Mouse (Mus musculus) layer of hippocampus, postnatal 25 days (tissue): ENCODE measurements around the gene Malrd1. TPM values are rescaled to one million over a fixed set of nuclear protein-coding genes. Genes with fewer than 3 reads are reported as not detected.
"Not testable (repeated sequence)": the region's sequence is repeated elsewhere in the genome, so short reads cannot be mapped to it uniquely, and the experiment has no call there.

ENCODE experiments used
- DNase-seq, 2 experiments: peaks; one replicate each; pipeline ENCODE4 v3.0.0; 2022; ENCODE audit warnings: mixed read lengths in 2 of 2, low spot score in 1 of 2; ENCODE audit errors: extremely low spot score in 1 of 2
- total RNA-seq, 2 experiments: library from RNA; stranded (reverse); gene quantifications; 2 replicates each; pipeline ENCODE4 v1.2.3; 2021

Gene Malrd1
- not detected for total RNA-seq

GRCm38 (mm10) chr2:15526241-15526924 is at the start of gene Malrd1:
TSS of gene Malrd1 (plus strand) at chr2:15526479.
- no peak for DNase-seq

DNA sequence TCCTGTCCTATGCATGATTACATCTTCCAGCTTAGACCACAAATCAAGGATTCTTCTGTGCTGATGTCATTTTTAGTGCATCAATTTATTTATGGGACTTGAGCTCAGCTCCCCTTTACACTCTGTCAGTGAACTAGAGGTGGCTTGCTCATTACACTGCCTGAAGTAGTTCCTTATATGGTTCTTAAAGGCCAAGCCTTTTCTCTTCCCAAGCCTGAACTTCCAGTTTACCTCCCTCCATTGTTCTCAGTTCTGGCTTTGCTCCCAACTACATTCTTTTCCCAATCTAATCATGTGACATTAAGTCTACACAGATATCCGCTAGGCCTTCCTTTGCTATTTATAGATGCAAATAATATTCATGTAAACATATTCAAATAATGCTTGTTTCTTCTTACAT is 12.4 kb downstream of the Malrd1 start:
- no peak for DNase-seq

- DNase-seq, result no peak
These were observed 87.2 kb downstream of the Malrd1 start for GRCm38 (mm10) chr2:15613327-15613948.

- no peak for DNase-seq
These were observed 87.7 kb downstream of the Malrd1 start for GRCm38 (mm10) chr2:15614026-15614425.

DNA sequence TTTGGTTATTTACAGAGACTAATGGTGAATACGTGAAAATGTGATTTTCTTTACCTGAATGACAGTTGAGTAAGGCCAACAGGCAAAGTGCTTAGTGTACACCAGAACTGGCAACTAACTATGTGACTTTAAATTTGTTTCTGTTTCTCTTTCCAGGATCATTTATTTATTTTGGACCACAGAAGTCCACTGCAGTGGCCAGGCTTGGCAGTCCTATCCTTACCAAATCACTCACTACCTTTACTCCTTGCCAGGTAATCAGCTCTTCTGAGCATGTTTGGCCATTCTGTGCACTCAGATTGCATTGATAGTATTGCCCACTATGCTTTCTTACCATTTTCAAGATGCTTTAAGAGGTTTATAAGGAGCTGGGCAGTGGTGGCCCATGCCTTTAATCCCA is 109.5 kb downstream of the Malrd1 start:
- DNase-seq, result no peak

- no peak for DNase-seq
These were observed 117.6 kb downstream of the Malrd1 start for GRCm38 (mm10) chr2:15643864-15644263.

GRCm38 (mm10) chr2:15656388-15656787 is 130.1 kb downstream of the Malrd1 start:
- DNase-seq, result no peak

GRCm38 (mm10) chr2:15702977-15703376 is 176.7 kb downstream of the Malrd1 start:
- DNase-seq, result no peak

DNA sequence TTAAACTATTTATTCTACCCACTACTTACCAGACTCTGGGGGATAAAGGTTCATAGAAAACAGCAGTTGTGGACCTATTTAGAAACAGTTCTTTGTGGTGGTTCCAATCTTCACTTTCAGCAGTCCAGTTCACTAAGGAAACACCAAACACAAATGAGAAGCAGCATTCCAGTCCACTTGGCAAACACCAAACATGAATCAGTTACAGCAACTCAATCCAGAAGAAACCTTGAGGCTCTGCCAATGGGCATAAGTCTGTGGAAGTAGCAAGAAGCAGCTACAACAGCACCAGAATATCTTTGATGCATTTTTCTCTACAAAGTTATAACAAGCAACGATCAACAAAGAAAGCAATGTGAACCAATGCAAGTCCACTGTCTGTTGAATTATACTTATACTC is 214.7 kb downstream of the Malrd1 start:
- DNase-seq, result no peak

DNA sequence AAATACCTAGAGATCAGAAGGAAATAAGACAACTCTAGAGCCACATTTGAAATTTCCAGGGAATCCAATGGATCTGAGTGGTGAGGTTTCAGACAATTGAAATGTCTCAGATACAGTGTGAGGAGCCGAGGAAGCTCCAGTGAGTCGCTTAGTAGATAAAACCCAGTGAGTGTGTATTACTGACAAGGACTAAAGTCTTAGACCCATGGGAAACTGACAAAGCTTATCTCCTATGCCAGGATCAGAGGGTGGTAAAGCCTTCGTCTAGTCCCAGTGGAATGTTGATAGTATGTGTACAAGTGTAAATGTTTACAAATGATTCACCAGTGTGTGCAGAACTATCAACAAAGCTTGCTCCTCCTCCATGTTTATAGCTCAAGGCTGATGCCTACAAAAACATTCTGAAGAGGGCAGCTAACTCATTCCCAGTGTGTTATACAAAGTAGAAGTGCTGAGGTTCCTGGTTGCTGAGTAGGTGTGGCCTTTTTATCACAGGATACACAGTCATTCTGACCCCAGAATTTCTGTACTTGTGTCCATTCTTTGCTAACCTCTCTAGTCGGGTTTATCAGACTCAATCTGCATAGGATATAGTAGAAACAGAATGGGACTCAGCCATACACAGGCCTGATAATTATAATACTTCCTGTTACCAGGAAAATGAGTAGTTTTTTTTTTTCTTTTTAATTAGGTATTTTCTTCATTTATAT is 218.9 kb downstream of the Malrd1 start:
- DNase-seq, result no peak

DNA sequence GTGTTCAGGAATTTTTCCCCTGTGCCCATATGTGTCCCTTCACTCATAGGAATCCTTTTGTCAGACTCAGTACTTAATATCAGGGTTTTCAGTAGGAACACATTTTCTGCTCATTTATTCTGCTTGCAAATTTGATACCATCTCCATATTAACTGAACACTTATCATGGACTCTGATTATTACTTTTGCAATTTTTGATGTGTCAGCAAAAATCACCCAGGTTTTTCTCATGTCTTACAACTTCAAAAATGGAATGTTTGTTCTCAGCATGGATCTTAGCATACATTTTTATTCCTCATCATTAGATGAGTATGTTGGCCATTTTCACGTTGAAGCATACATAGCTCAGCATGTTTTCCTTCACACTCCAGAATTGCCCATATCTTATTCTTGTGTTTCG is 258.5 kb downstream of the Malrd1 start:
- DNase-seq, result no peak

DNA sequence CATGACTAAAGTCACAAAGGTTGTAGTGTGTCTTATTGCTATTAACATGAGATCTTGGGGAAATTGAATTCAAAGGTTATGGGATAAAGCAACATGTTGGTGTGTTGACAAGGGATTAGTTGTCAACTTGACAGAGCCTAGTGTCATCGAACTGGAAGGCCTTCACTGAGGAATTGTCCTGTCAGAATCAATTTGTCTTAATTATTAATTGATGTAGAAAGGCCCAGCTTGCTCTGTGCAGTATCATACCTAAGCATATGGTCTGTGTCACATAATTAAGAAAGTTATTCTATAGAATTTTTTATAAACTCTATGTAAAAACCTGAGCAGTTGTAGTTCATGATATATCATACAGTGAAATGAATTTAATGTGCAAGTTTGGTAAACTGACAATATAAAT is 289.4 kb downstream of the Malrd1 start:
- DNase-seq, result no peak

DNA sequence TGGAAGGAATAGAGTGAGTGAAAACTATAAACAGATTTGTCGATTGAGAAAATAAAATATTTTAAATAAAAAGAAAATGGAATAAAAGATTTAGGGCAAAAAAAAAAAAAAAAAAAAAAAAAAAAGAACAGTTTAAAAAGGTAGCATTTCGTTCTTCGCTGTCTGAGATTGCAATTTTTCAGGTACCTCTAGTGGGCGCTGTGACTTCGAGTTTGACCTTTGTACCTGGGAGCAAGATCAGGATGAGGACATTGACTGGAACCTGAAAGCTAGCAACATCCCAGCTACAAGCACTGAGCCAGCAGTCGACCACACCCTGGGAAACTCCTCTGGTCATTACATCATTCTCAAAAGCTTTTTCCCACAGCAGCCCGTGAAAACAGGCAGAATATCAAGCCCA is 343.1 kb downstream of the Malrd1 start:
- DNase-seq, result peak in 1 of 2 experiments; percentile 2

DNA sequence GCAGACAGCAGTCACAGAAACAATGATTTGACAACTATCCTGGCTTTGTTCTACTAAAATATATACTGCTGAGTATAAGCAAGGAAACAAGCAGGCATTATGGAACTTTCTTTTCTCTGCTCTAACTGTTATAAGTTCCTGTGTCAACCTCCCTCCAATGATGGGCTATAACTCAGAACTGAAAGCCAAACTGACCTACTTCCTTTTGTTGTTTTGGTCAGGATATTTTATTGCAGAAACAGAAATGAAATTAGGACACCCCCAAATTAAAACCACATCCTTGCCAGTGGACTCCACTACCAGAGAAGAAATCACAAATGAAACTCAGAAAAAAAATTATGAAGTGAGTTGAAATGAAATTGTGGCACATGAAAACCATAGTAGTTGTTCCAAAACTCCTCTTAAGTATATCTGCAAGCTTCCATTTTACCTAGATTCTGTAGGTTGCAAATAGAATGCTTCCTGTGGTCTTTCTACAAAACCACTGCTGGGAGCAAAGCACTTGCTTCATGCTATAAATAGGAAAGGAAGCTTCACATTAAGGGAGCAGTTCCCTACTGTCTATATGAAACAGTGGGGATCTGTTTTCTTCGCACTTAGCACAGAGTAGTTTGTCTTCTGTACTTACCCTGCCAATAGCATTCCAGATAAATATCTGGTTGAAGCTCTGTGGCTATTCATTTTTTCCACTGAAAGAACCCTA is 367.3 kb downstream of the Malrd1 start:
- no peak for DNase-seq

DNA sequence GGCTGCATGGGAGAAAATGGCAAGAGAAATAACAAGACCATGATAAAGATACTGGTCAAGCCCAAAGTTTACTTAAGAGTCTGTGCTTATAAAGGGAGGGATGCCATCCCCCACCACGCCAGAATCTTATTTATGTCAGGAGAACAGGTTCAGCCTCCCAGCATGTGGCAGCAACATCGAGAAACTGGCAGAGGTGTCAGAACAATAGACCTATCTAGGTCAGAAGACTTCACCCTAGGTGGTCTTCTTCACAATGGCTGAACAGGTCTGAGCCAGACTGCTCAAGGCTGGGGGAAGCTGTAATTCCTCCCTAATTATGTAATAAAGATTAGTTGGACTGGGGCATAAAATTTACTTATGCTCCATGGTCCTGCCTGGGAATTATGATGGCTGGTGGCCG is 399.2 kb downstream of the Malrd1 start:
- DNase-seq, result no peak

- DNase-seq, result no peak
These were observed 399.8 kb downstream of the Malrd1 start for GRCm38 (mm10) chr2:15926041-15926440.

DNA sequence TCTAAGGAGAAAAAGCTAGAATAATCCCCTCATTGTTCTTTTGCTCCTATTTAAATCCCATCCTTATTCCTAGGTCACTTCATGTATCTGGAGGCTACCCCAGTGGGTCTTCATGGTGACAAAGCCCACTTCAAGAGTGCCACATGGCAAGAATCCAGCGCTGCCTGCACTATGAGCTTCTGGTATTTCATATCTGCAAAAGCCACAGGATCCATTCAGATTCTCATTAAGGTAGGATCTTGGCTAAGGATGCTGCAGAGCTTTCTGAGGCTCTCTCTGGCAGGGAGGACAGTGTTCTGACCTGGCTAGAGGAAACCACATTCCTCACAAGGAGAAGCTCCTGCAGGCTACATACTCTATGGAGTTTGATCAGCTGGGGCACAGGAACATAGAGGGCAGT is 405.2 kb downstream of the Malrd1 start:
- no peak for DNase-seq

GRCm38 (mm10) chr2:15931924-15932323 is 405.6 kb downstream of the Malrd1 start:
- no peak for DNase-seq

- no peak for DNase-seq
These were observed 406.1 kb downstream of the Malrd1 start for GRCm38 (mm10) chr2:15932340-15932739.

GRCm38 (mm10) chr2:16002925-16003324 is 476.6 kb downstream of the Malrd1 start:
- DNase-seq, result no peak

DNA sequence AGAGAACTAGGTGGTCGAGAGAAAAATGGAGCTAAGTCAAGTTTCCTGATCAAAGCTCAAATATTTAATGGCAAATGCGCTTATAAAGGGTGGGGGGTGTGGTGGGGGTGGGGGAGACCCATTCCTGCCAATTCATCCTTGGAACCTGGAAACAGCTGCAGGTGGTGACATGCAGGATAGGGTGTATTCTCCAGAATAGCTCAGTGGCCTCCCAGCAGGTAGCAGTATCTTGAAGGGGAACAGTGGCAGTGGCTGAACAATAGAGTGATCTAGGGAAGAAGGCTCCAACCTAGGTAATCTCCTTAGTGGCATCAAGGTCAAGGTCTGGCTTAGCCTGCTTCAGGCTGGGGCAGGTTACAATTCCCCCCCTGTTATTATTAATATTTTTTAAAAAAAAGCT is 490.8 kb downstream of the Malrd1 start:
- not testable (repeated sequence) for DNase-seq
